Mouse (Mus musculus) heart, embryonic 14.5 days (tissue): ENCODE measurements around the gene H1f0. TPM values are rescaled to one million over a fixed set of nuclear protein-coding genes. Genes with fewer than 3 reads are reported as not detected.

Source experiments
- ATAC-seq: fragments of 200-750 bp; cut with Nextera tagmentation; 2 replicates; pipeline ENCODE4 v1.8.0; 2017; ENCODE audit warnings: low read depth, moderate TSS enrichment; ENCODE audit not compliant: insufficient number of reproducible peaks, insufficient read depth, low FRiP score
- H3K27ac ChIP-seq, 2 experiments: fragments of 200-500 bp in 1 of 2; fragments of 300-500 bp in 1 of 2; sonication (generic) in 1 of 2; replicated peaks in 1 of 2; 2 replicates each; pipeline ENCODE4 v1.5.1; 2012 to 2014; ENCODE audit warnings: low read depth in 2 of 2, low read length in 2 of 2, control low read depth in 1 of 2, mild to moderate bottlenecking in 1 of 2, mixed read lengths in 1 of 2; ENCODE audit not compliant: control insufficient read depth in 1 of 2, insufficient read depth in 1 of 2
- H3K27me3 ChIP-seq: fragments of 300-500 bp; sonication (generic); 2 replicates; pipeline ENCODE4 v1.6.1; 2014; ENCODE audit warnings: mild to moderate bottlenecking, low read length, control low read depth; ENCODE audit not compliant: control insufficient read depth, insufficient read depth
- H3K36me3 ChIP-seq: fragments of 300-500 bp; sonication (generic); 2 replicates; pipeline ENCODE4 v1.6.1; 2014; ENCODE audit warnings: mild to moderate bottlenecking, control low read depth, low read length, mixed read lengths; ENCODE audit not compliant: control insufficient read depth, insufficient read depth
- H3K4me1 ChIP-seq, 2 experiments: fragments of 200-500 bp in 1 of 2; fragments of 300-500 bp in 1 of 2; sonication (generic) in 1 of 2; 2 replicates each; pipeline ENCODE4 v1.6.1; 2012 to 2014; ENCODE audit warnings: low read length in 2 of 2, control low read depth in 1 of 2, mixed read lengths in 1 of 2; ENCODE audit not compliant: control insufficient read depth in 2 of 2, insufficient read depth in 2 of 2
- H3K4me2 ChIP-seq: fragments of 300-500 bp; sonication (generic); 2 replicates; pipeline ENCODE4 v1.6.1; 2014; ENCODE audit warnings: mild to moderate bottlenecking, low read length
- H3K4me3 ChIP-seq, 2 experiments: fragments of 200-500 bp in 1 of 2; fragments of 300-500 bp in 1 of 2; sonication (generic) in 1 of 2; 2 replicates each; pipeline ENCODE4 v1.5.1; 2012 to 2014; ENCODE audit warnings: low read length in 2 of 2, mild to moderate bottlenecking in 2 of 2, control low read depth in 1 of 2, low read depth in 1 of 2, moderate library complexity in 1 of 2; ENCODE audit not compliant: control insufficient read depth in 1 of 2, insufficient read depth in 1 of 2
- H3K9ac ChIP-seq: fragments of 300-500 bp; sonication (generic); 2 replicates; pipeline ENCODE4 v1.6.1; 2014; ENCODE audit warnings: mild to moderate bottlenecking, low read length
- H3K9me3 ChIP-seq: fragments of 300-500 bp; sonication (generic); 2 replicates; pipeline ENCODE4 v1.6.1; 2016; ENCODE audit warnings: low read length, control low read depth; ENCODE audit not compliant: control insufficient read depth
- WGBS: fragments of 180-500 bp; shearing (Covaris S2); extraction: QIAGEN DNeasy Blood & Tissue Kit; methylation state at CpG from one replicate; pipeline ENCODE4 v1.1.7; 2014; 5-methylcytosine and 5-hydroxymethylcytosine counted together
- polyA plus RNA-seq: library from polyadenylated mRNA; unstranded; fragments of >200 nt; fragmentation: Nextera tagmentation; extraction: Ambion mirVana; gene quantifications from 2 replicates; pipeline ENCODE4 v1.2.1, GENCODE M21; 2014

H1f0 gene
- 102 and 117 TPM in 2 replicates for polyA plus RNA-seq

DNA sequence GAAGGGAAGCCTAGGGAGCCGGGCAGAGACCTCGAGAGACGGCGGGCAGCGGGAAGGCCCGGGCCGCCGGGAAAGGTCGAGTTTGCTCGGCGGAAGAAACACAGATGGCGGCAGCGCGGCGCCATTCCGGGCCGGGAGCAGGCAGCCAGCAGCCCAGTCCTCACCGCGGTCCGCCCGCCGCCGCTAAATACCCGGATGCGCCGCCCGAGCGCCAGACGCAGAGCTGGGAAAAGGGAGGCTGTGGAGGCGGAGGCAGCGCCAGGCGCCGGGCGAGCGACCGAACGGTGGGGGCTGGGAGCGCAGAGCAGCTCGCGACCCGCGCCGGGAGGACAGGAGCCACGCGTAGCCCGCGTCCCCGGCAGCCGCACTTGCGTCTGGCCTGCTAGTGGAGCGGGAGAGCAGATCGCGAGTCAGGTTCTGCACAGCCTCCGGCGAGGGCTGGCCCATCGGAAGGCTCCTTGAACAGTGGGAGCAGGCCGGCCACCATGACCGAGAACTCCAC, at the start of gene H1f0:
Gene H1f0, plus strand, starts transcription at position 214 of the 502 bp plus-strand sequence.
- WGBS = 0% methylated on average over 43 of the region's 58 CpGs
- H3K9me3 ChIP-seq = no peaks in the 10 kb centered on the region
- peak within 1 kb of the TSS; percentile 99 for H3K9ac ChIP-seq
- peaks cover 24 to 27% of the 10 kb centered on the region in 2 experiments for H3K4me1 ChIP-seq
- peak within 1 kb of the TSS; percentile 64 to 81 for H3K4me3 ChIP-seq
- H3K27ac ChIP-seq = peak within 1 kb of the TSS; percentile 85 to 95
- ATAC-seq = peak; percentile 49
- H3K4me2 ChIP-seq = peak within 1 kb of the TSS; percentile 97
- no peaks in the 10 kb centered on the region for H3K27me3 ChIP-seq
- no peaks in the 10 kb centered on the region for H3K36me3 ChIP-seq

DNA sequence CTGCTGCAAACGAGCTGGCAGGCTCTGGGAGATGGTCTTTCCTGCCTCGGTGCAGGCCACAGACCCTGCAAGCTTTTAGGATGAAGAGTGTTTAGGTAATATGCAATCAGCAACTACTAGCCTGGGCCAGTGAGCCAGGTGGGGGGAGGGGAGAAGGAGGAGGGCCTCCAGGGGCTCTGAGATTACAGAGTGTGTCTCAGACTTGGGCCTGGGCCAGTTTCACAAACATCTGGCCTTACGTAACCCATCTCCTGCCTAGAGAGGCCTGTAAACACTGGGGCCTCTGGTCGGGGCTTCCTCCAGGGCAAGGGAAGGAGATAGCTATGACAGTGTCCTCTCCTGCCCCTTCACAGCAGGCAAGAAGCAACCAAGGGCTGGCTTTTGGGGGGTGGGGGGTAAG, 49.4 kb upstream of the H1f0 start:
- Histone ChIP-seq H3K4me1 (peaks cover 19 to 28% of the 10 kb centered on the region in 2 experiments), H3K4me2 (peak overlapping the region; percentile 11; the same call in 1 of the 2 replicates), H3K36me3 (no peaks in the 10 kb centered on the region), H3K9me3 (no peaks in the 10 kb centered on the region), H3K27ac (peak overlapping the region; percentile 28 to 71; a peak in 3 of 4 replicates), H3K9ac (peak overlapping the region; percentile 54), H3K4me3 (no peak overlapping the region), H3K27me3 (no peaks in the 10 kb centered on the region)
- ATAC-seq = peak; percentile 18; the same call in 1 of the 2 replicates
- 8% methylated on average over 4 of the region's 4 CpGs for WGBS

DNA sequence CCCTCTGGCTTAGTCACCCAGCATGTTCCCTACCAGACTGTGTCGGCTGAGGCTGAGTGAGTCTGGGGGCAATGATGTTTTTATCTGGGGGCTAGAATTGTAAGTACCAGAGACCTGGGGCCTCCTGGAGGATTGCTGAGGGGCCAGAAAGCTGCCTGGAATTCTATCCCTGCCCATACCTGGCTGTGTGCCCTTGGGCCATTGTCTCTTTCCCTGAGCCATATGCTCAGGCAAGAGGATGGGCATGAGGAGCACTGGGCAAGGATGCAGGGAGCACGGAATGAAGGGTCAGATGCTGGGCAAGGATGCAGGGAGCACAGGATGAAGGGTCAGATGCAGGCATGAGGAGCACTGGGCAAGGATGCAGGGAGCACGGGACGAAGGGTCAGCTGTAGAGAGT, 48.2 kb upstream of the H1f0 start:
- no peaks in the 10 kb centered on the region for H3K9me3 ChIP-seq
- H3K4me3 ChIP-seq = no peak overlapping the region
- no peak overlapping the region for H3K9ac ChIP-seq
- no peaks in the 10 kb centered on the region for H3K27me3 ChIP-seq
- no peak overlapping the region for H3K27ac ChIP-seq
- ATAC-seq = no peak
- H3K4me1 ChIP-seq = peaks cover 29 to 40% of the 10 kb centered on the region in 2 experiments
- H3K36me3 ChIP-seq = no peaks in the 10 kb centered on the region
- H3K4me2 ChIP-seq = no peak overlapping the region
- 90% methylated on average over 4 of the region's 4 CpGs for WGBS

DNA sequence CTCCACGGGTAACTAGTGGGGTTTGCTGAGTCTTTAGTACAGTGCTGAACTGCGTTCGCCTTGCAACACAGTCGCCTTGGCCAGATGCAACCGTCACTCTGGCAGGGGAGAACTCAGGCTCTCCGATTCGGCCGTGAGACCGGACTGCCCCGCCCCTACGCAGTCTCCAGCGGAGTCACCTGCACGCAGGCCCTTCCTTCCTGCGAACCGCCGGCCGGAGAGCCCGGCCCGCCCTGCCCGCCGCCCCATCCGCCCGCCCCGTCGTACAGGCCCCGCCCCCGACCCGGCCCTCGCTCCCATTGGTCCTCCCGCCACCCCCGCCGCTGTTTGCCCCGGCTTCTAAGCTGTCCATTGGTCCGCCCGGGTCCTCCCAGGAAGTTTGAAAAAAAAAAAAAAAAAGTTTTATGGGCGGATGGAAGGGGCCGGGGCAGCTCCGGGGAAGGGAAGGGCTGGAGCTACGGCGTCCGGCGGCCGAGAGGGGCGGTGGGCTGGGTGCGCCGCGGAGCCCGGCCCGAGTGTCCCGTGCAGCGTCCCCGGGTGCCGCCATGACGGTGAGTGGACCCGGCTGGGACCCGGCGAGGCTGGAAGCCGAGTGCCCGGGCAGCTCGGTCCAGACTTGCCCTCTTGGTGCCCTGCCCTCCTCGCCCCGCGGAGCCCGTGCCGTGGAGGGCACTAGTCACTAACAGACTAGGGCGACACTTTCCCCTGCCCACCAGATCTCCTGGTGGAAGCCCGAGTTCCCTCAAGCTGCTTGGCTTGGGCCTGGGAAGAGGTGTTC, 45.4 kb upstream of the H1f0 start:
- ATAC-seq = peak; percentile 74
- Histone ChIP-seq H3K9ac (peak overlapping the region; percentile 97), H3K4me3 (peak overlapping the region; percentile 95), H3K9me3 (no peaks in the 10 kb centered on the region), H3K36me3 (no peaks in the 10 kb centered on the region), H3K27ac (peak overlapping the region; percentile 91 to 97), H3K4me2 (peak overlapping the region; percentile 92), H3K27me3 (no peaks in the 10 kb centered on the region), H3K4me1 (peaks cover 46 to 61% of the 10 kb centered on the region in 2 experiments)
- under 1% methylated on average over 65 of the region's 67 CpGs for WGBS

DNA sequence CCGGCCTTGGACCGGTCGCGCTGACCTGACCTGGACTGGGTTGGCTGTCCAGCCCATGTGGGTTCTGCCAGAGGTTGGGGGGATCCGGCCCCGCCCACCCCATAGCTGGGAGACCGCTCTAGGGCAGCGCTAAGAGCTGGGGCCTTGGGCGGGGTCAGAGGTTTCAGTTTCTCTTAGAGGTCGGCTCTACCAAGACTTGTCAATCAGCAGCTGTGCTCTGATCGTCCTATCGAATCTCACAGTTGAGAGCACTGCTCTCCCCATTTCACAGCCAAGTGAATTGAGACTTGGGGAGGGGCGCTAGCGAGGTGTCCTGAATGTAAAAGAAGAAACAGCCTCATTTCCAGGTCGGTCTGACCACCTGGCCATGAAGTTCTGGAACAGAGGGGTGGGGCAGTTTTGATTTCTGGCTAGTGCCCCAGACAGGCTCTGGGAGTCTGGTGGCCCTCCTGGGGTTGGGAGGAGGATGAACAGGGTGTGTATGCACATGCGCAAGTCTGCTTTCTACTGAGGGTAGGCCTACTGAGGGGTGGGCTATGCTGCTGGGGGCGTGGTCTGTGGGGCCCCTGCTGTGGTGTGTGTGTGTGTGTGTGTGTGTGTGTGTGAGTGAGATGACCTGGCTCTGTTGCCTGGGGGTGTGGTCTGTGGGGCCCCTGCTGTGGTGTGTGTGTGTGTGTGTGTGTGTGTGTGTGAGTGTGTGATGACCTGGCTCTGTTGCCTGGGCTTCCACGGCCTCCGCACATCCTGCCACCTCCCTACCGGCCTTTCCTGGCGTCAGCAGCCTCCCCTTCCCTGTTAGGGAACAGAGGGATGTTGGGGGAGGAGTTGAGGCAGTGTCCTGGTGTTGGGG, 44.6 kb upstream of the H1f0 start:
- no peaks in the 10 kb centered on the region for H3K36me3 ChIP-seq
- H3K4me1 ChIP-seq = peaks cover 49 to 65% of the 10 kb centered on the region in 2 experiments
- no peaks in the 10 kb centered on the region for H3K9me3 ChIP-seq
- H3K4me3 ChIP-seq = peak overlapping the region; percentile 95
- no peaks in the 10 kb centered on the region for H3K27me3 ChIP-seq
- 1% methylated on average over 21 of the region's 21 CpGs for whole genome bisulfite sequencing
- H3K4me2 ChIP-seq = peak overlapping the region; percentile 92
- ATAC-seq = peak; percentile 64
- peak overlapping the region; percentile 97 for H3K9ac ChIP-seq
- H3K27ac ChIP-seq = peak overlapping the region; percentile 91 to 97

DNA sequence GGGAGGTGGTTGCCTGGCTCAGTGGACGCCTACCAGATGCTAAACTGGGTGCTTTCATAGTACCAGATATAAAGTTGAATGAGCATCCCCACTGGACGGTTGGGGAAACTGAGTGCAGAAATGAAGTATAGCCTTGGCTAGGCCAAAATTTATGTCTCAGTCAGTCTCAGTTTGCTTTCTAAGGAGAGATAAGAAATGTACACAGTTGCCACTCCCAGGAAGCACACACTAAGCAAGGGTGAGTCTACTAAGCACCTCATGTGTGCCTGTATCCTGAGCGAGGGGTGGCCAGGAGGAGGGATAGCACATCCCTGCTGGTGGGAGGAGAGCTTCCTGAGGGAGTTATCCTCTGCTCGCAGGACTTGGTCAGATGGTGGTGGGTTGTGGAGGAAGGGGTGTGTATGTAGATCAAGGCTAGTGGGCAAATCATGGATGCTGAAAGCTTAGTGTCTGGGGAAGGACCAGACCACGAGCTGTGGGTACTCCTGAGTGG, 43.9 kb upstream of the H1f0 start:
- H3K9ac ChIP-seq = peak overlapping the region; percentile 44; the same call in 1 of the 2 replicates
- ATAC-seq = no peak
- peak overlapping the region in 1 of 2 experiments; percentile 95; a peak in 3 of 4 replicates for H3K4me3 ChIP-seq
- peaks cover 5% of the 10 kb centered on the region for H3K36me3 ChIP-seq
- H3K4me1 ChIP-seq = peaks cover 49 to 65% of the 10 kb centered on the region in 2 experiments
- H3K9me3 ChIP-seq = no peaks in the 10 kb centered on the region
- peak overlapping the region; percentile 11 to 97; a peak in 2 of 4 replicates for H3K27ac ChIP-seq
- peak overlapping the region; percentile 92 for H3K4me2 ChIP-seq
- no peaks in the 10 kb centered on the region for H3K27me3 ChIP-seq
- WGBS = 29% methylated on average over 5 of the region's 5 CpGs
